Mouse (Mus musculus) midbrain, embryonic 14.5 days (tissue): ENCODE measurements around the gene Cdkal1. TPM values are rescaled to one million over a fixed set of nuclear protein-coding genes. Genes with fewer than 3 reads are reported as not detected.

Experiments used
- ATAC-seq: fragments of 200-750 bp; cut with Nextera tagmentation; 2 replicates; pipeline ENCODE4 v1.8.0; 2017; ENCODE audit warnings: moderate number of reproducible peaks, moderate library complexity; ENCODE audit not compliant: low FRiP score, low TSS enrichment
- DNase-seq: peaks from one replicate; pipeline ENCODE4 v3.0.0-alpha.2; 2015
- H3K27ac ChIP-seq: fragments of 300-500 bp; sonication (generic); replicated peaks from 2 replicates; pipeline ENCODE4 v1.5.1; 2014; ENCODE audit warnings: mild to moderate bottlenecking, low read depth, low read length, moderate library complexity
- H3K27me3 ChIP-seq: fragments of 300-500 bp; sonication (generic); 2 replicates; pipeline ENCODE4 v1.6.1; 2014; ENCODE audit warnings: low read length, control low read depth, mixed read lengths; ENCODE audit not compliant: control insufficient read depth, insufficient read depth
- H3K36me3 ChIP-seq: fragments of 300-500 bp; sonication (generic); 2 replicates; pipeline ENCODE4 v1.6.1; 2014; ENCODE audit warnings: low read length, control low read depth; ENCODE audit not compliant: control insufficient read depth, insufficient read depth
- H3K4me1 ChIP-seq: fragments of 300-500 bp; sonication (generic); 2 replicates; pipeline ENCODE4 v1.6.1; 2014; ENCODE audit warnings: mild to moderate bottlenecking, antibody characterized with exemption, low read length, control low read depth; ENCODE audit not compliant: control insufficient read depth, insufficient read depth
- H3K4me2 ChIP-seq: fragments of 300-500 bp; sonication (generic); 2 replicates; pipeline ENCODE4 v1.6.1; 2014; ENCODE audit warnings: mild to moderate bottlenecking, low read length, moderate library complexity
- H3K4me3 ChIP-seq: fragments of 300-500 bp; sonication (generic); replicated peaks from 2 replicates; pipeline ENCODE4 v1.5.1; 2014; ENCODE audit warnings: low read depth, low read length
- H3K9ac ChIP-seq: fragments of 300-500 bp; sonication (generic); replicated peaks from 2 replicates; pipeline ENCODE4 v1.6.1; 2014; ENCODE audit warnings: mild to moderate bottlenecking, low read length, moderate library complexity
- H3K9me3 ChIP-seq: fragments of 300-500 bp; sonication (generic); 2 replicates; pipeline ENCODE4 v1.6.1; 2016; ENCODE audit warnings: low read length, control low read depth, mixed read lengths; ENCODE audit not compliant: control insufficient read depth
- WGBS: fragments of 180-500 bp; shearing (Covaris S2); extraction: QIAGEN DNeasy Blood & Tissue Kit; methylation state at CpG from one replicate; pipeline ENCODE4 v1.1.7; 2014; 5-methylcytosine and 5-hydroxymethylcytosine counted together
- polyA plus RNA-seq: library from polyadenylated mRNA; unstranded; fragments of >200 nt; fragmentation: Nextera tagmentation; extraction: Ambion mirVana; gene quantifications from 2 replicates; pipeline ENCODE4 v1.2.1, GENCODE M21; 2014

Cdkal1 gene
- polyA plus RNA-seq, 1 experiment from 2014 or later, result 23.5 TPM

DNA sequence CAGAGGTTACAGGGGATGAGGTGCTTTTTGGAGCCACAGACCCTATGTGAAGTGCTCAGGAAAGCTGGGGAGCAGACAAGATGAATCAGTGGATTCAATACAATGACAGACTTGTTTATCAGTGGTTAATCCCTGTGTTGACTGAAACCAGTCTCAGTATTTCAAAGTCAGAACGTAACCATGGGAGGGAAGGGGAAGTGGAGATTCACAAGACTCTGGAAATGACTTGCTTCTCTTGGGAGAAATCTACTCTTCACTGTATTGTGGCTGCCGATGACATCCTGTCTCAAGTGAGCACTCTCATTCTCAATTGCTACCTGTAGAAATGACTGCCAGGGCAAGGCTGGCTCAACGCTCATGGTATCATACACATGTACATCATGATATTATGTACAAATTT, 371.5 kb downstream of the Cdkal1 start:
- WGBS, result 85% methylated on average over 3 of the region's 3 CpGs
- ATAC-seq, result no peak
- Histone ChIP-seq H3K9me3 (no peaks in the 10 kb centered on the region), H3K27me3 (no peaks in the 10 kb centered on the region), H3K9ac (no peak overlapping the region), H3K4me1 (no peaks in the 10 kb centered on the region), H3K4me2 (no peak overlapping the region), H3K27ac (no peak overlapping the region), H3K36me3 (no peaks in the 10 kb centered on the region), H3K4me3 (no peak overlapping the region)
- no peak for DNase-seq

DNA sequence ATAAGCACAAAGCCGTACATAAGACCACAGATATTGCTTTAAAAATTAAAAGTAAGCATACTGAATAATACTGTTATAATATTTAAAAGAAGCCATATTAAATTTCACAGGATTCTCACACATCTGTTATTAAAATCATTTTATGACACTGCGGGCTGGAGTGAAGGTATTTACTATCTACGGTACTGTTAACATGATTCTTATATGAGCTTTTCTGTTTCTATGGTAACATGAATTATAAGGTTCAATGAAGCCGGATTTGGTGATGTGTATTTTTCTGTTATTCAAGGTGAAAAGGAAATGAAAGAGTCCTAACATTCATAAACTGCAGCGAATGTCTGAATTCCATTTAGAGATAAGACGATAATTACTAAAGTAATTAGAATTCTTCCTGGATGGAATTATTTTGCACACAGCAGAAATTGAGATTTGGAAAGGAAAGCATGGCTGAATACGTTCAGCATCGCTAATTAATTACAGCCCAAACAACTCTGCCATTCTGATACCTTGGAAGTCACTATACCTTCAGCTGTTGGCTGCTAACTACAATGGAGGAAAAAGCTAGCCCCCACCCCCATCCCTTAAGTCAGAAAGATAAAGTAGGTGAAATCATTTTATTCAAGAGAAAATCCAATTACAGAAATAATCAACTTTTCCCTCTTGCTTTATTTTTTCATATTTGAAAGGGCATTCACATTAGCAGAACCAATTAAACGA, 373.2 kb downstream of the Cdkal1 start:
- no peaks in the 10 kb centered on the region for H3K36me3 ChIP-seq
- 0 out of 2 replicates have a peak, but pooled peaks cover 3% of the 10 kb centered on the region for H3K4me1 ChIP-seq
- DNase-seq, result peak; percentile 54
- no peak overlapping the region for H3K27ac ChIP-seq
- no peaks in the 10 kb centered on the region for H3K9me3 ChIP-seq
- no peak overlapping the region for H3K4me2 ChIP-seq
- ATAC-seq, result no peak
- WGBS, result 65% methylated on average over 9 of the region's 9 CpGs
- no peaks in the 10 kb centered on the region for H3K27me3 ChIP-seq
- no peak overlapping the region for H3K4me3 ChIP-seq
- no peak overlapping the region for H3K9ac ChIP-seq

DNA sequence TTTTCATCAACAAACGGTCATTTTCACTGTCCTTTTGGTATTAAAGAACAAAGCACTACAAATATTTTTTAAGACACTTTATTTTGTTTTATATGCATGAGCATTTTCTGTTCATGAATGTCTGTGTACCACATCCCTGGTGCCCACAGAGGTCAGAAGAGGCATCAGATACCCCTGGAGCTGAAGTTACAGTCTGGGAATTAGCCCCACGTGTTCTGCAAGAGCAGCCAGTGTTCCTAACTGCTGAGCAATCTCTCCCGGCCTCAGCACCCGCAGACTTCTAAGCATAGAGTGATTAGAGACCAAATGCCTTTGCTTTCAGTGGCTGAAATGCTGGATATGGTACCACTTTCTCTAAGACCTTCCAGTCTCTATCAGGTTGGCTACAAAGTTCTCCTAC, 379.1 kb downstream of the Cdkal1 start:
- no peaks in the 10 kb centered on the region for H3K27me3 ChIP-seq
- 0 out of 2 replicates have a peak, but pooled peaks cover 3% of the 10 kb centered on the region for H3K4me1 ChIP-seq
- DNase-seq (no peak), ATAC-seq (no peak)
- WGBS, result 79% methylated on average over 4 of the region's 4 CpGs
- H3K36me3 ChIP-seq, result no peaks in the 10 kb centered on the region
- no peak overlapping the region for H3K9ac ChIP-seq
- H3K4me2 ChIP-seq, result no peak overlapping the region
- H3K27ac ChIP-seq, result no peak overlapping the region
- no peak overlapping the region for H3K4me3 ChIP-seq
- no peaks in the 10 kb centered on the region for H3K9me3 ChIP-seq

DNA sequence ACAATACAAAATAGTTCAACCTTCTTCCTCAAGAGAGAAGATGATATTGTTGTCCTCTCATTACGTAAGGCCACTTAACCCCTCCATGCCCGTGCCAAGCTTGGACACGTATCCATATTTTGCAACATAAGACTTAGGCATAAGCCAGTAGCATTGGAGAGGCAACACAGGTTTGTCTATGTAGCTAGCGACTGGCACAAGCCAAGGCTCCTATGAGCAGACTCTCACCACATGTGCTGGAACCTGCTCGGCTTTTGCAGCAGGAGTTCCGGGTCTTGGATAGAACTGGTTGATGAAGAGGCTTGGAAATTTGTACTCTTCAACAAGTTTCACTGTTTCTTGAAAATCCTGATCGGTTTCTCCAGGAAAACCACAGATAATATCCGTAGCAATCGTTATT, 381.2 kb downstream of the Cdkal1 start:
- DNase-seq (no peak), ATAC-seq (no peak)
- no peaks in the 10 kb centered on the region for H3K9me3 ChIP-seq
- H3K27me3 ChIP-seq, result no peaks in the 10 kb centered on the region
- H3K4me2 ChIP-seq, result no peak overlapping the region
- H3K4me1 ChIP-seq, result 0 out of 2 replicates have a peak, but pooled peaks cover 3% of the 10 kb centered on the region
- H3K27ac ChIP-seq, result no peak overlapping the region
- no peak overlapping the region for H3K4me3 ChIP-seq
- no peaks in the 10 kb centered on the region for H3K36me3 ChIP-seq
- no peak overlapping the region for H3K9ac ChIP-seq
- 96% methylated on average over 9 of the region's 9 CpGs for WGBS

DNA sequence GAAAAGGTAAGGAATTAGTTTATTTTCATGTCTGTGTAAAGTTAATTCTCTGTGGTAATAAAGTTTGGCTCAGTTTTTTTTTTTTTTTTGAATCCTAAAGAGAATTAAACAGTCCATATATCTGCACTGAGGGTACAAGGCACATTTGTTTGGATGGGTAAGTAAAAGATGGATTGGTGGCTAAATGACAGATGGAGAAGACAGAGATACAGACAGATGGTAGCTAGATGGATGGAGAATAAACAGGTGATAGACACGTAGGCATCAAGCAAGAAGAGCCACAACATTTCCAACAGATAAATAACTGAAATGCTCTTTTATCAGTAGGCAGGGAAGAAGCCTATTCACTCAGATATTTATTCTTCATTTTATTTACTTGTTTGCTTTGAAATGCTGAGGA, 381.7 kb downstream of the Cdkal1 start:
- Histone ChIP-seq H3K9ac (no peak overlapping the region), H3K9me3 (no peaks in the 10 kb centered on the region), H3K36me3 (no peaks in the 10 kb centered on the region), H3K4me1 (0 out of 2 replicates have a peak, but pooled peaks cover 1% of the 10 kb centered on the region), H3K4me3 (no peak overlapping the region), H3K4me2 (no peak overlapping the region), H3K27ac (no peak overlapping the region), H3K27me3 (no peaks in the 10 kb centered on the region)
- WGBS, result 95% methylated on average over 1 of the region's 1 CpGs
- ATAC-seq (no peak), DNase-seq (no peak)

DNA sequence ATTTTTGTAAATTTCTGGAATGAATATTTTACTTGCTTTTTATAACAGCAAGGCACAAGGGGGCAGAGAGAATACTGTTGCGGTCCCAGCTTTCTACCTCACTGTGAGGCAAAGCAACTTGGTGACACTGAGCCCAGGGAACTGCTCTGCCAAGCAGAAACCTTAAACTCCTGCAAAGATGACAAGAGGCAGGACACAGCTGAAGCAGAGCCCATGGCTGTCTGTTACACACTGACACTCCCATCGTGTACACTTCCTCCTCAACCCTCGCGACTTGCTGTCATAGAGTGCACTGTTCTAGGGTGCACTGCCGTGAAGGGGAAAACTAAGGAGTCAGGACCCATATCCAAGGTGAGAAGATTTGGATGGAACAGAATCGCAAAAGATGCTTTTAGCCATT, 393.2 kb downstream of the Cdkal1 start:
- no peaks in the 10 kb centered on the region for H3K27me3 ChIP-seq
- H3K36me3 ChIP-seq, result no peaks in the 10 kb centered on the region
- no peaks in the 10 kb centered on the region for H3K4me1 ChIP-seq
- 93% methylated on average over 6 of the region's 6 CpGs for WGBS
- no peak overlapping the region for H3K4me3 ChIP-seq
- no peak overlapping the region for H3K9ac ChIP-seq
- no peak overlapping the region for H3K27ac ChIP-seq
- ATAC-seq, result no peak
- H3K4me2 ChIP-seq, result no peak overlapping the region
- DNase-seq, result no peak
- no peaks in the 10 kb centered on the region for H3K9me3 ChIP-seq

DNA sequence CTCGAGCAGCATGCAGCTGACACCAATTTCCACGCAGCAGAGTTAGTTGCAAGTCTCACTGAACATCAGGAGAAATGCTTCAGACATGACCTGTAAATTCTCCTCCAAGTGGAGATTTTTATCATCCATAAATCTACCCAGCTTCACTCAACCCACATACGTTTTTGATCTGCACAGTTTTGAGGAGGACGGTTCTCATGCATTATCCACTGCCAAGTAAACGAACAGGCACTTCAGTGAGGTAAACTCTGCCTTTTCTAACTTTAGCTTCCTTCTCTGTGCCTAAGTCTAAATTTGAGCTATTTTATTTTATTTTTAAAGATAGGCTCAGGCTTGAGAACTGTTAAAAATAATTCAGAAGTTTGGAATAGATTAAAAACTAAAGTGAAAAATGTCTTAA, 394.7 kb downstream of the Cdkal1 start:
- H3K4me2 ChIP-seq, result no peak overlapping the region
- no peak overlapping the region for H3K9ac ChIP-seq
- no peak overlapping the region for H3K4me3 ChIP-seq
- no peaks in the 10 kb centered on the region for H3K27me3 ChIP-seq
- no peaks in the 10 kb centered on the region for H3K36me3 ChIP-seq
- no peak overlapping the region for H3K27ac ChIP-seq
- whole genome bisulfite sequencing, result 88% methylated on average over 5 of the region's 5 CpGs
- no peak for DNase-seq
- H3K4me1 ChIP-seq, result no peaks in the 10 kb centered on the region
- H3K9me3 ChIP-seq, result no peaks in the 10 kb centered on the region
- no peak for ATAC-seq

DNA sequence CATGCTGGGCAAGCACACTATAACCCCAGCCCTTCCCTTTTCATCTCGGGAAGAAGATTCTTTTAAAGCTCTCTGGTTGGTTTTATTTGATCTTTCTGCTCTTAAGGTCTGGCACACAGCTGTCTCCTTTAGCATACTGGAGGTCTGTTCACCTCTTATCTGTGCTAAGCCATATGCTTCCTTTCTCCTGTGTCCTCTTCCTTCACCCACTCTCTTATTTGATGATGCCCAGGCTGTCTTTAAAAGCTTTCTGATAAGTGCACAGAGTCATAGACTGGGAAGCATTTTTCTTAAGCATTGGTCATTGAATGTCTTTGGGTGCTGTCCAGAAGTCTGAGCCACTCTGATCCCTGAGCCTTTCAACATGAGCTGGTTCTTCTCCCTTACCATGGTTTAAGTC, 397.1 kb downstream of the Cdkal1 start:
- no peaks in the 10 kb centered on the region for H3K9me3 ChIP-seq
- no peak overlapping the region for H3K4me2 ChIP-seq
- H3K9ac ChIP-seq, result no peak overlapping the region
- no peak overlapping the region for H3K4me3 ChIP-seq
- DNase-seq (no peak), ATAC-seq (no peak)
- H3K27me3 ChIP-seq, result no peaks in the 10 kb centered on the region
- no peaks in the 10 kb centered on the region for H3K36me3 ChIP-seq
- no peaks in the 10 kb centered on the region for H3K4me1 ChIP-seq
- H3K27ac ChIP-seq, result no peak overlapping the region
- WGBS, result 65% methylated on average over 1 of the region's 1 CpGs

DNA sequence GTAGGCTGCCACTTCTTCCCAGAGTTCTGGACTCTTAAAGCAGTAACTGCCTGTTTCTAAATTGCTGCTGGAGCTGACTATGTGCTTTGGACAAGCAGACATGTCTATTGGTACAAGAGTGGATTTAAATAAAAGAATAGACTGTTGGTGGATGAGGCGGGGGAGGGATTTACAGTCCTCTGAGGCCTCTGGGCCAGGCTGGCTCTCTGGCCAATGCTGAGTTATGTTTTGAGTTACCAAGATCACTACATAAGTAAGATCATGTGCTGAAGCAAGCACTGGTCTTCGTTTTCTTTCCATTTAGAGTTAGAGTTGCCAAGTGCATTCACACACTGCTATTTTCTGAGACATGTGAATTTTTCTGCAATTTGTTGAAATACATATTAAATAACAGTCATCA, 418.4 kb downstream of the Cdkal1 start:
- no peak overlapping the region for H3K27ac ChIP-seq
- no peaks in the 10 kb centered on the region for H3K27me3 ChIP-seq
- WGBS, result 84% methylated on average over 2 of the region's 2 CpGs
- no peak overlapping the region for H3K4me3 ChIP-seq
- no peak overlapping the region for H3K4me2 ChIP-seq
- no peaks in the 10 kb centered on the region for H3K36me3 ChIP-seq
- ATAC-seq (no peak), DNase-seq (no peak)
- H3K4me1 ChIP-seq, result peaks cover 6% of the 10 kb centered on the region; the same call in 1 of the 2 replicates
- no peaks in the 10 kb centered on the region for H3K9me3 ChIP-seq
- no peak overlapping the region for H3K9ac ChIP-seq
